Mouse (Mus musculus) midbrain, embryonic 14.5 days (tissue): ENCODE measurements around the gene Gm45844. TPM values are rescaled to one million over a fixed set of nuclear protein-coding genes. Genes with fewer than 3 reads are reported as not detected.
"Not testable (repeated sequence)": the region's sequence is repeated elsewhere in the genome, so short reads cannot be mapped to it uniquely, and the experiment has no call there.

Experiments
- ATAC-seq: fragments of 200-750 bp; cut with Nextera tagmentation; 2 replicates; pipeline ENCODE4 v1.8.0; 2017; ENCODE audit warnings: moderate number of reproducible peaks, moderate library complexity; ENCODE audit not compliant: low FRiP score, low TSS enrichment
- DNase-seq: peaks from one replicate; pipeline ENCODE4 v3.0.0-alpha.2; 2015
- H3K27ac ChIP-seq: fragments of 300-500 bp; sonication (generic); replicated peaks from 2 replicates; pipeline ENCODE4 v1.5.1; 2014; ENCODE audit warnings: mild to moderate bottlenecking, low read depth, low read length, moderate library complexity
- H3K27me3 ChIP-seq: fragments of 300-500 bp; sonication (generic); 2 replicates; pipeline ENCODE4 v1.6.1; 2014; ENCODE audit warnings: low read length, control low read depth, mixed read lengths; ENCODE audit not compliant: control insufficient read depth, insufficient read depth
- H3K36me3 ChIP-seq: fragments of 300-500 bp; sonication (generic); 2 replicates; pipeline ENCODE4 v1.6.1; 2014; ENCODE audit warnings: low read length, control low read depth; ENCODE audit not compliant: control insufficient read depth, insufficient read depth
- H3K4me1 ChIP-seq: fragments of 300-500 bp; sonication (generic); 2 replicates; pipeline ENCODE4 v1.6.1; 2014; ENCODE audit warnings: mild to moderate bottlenecking, antibody characterized with exemption, low read length, control low read depth; ENCODE audit not compliant: control insufficient read depth, insufficient read depth
- H3K4me2 ChIP-seq: fragments of 300-500 bp; sonication (generic); 2 replicates; pipeline ENCODE4 v1.6.1; 2014; ENCODE audit warnings: mild to moderate bottlenecking, low read length, moderate library complexity
- H3K4me3 ChIP-seq: fragments of 300-500 bp; sonication (generic); replicated peaks from 2 replicates; pipeline ENCODE4 v1.5.1; 2014; ENCODE audit warnings: low read depth, low read length
- H3K9ac ChIP-seq: fragments of 300-500 bp; sonication (generic); replicated peaks from 2 replicates; pipeline ENCODE4 v1.6.1; 2014; ENCODE audit warnings: mild to moderate bottlenecking, low read length, moderate library complexity
- H3K9me3 ChIP-seq: fragments of 300-500 bp; sonication (generic); 2 replicates; pipeline ENCODE4 v1.6.1; 2016; ENCODE audit warnings: low read length, control low read depth, mixed read lengths; ENCODE audit not compliant: control insufficient read depth
- WGBS: fragments of 180-500 bp; shearing (Covaris S2); extraction: QIAGEN DNeasy Blood & Tissue Kit; methylation state at CpG from one replicate; pipeline ENCODE4 v1.1.7; 2014; 5-methylcytosine and 5-hydroxymethylcytosine counted together
- polyA plus RNA-seq: library from polyadenylated mRNA; unstranded; fragments of >200 nt; fragmentation: Nextera tagmentation; extraction: Ambion mirVana; gene quantifications from 2 replicates; pipeline ENCODE4 v1.2.1, GENCODE M21; 2014

Gm45844 gene
- polyA plus RNA-seq: 10.2 and 13.8 TPM in 2 replicates

GRCm38 (mm10) chr7:7277966-7278567 is at the start of gene Gm45844:
Gene Gm45844, minus strand, starts transcription at chr7:7278289.
- H3K27ac ChIP-seq: peak within 1 kb of the TSS; percentile 68
- 31% methylated on average over 45 of the region's 45 CpGs for WGBS

DNA sequence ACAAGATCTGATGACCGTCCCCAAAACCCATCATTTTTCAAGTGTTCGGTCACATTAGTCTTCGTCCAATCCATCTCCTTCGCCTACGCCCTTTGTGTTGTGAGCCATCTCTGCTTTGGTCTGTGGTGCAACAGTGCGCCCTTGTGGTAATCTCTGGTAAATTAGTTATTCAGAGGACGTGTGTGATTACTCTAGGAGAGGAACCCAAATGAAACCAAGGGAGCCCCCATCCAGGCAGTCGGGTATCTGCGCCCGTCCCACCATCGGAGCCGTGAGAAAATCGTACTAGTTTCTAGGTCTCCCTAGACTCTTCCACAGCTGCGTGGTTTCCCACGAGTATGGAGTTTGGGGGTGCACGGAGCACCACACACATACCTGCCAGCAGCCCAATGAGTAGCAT is 17.5 kb upstream of the Gm45844 start:
- H3K4me1 ChIP-seq: no peaks in the 10 kb centered on the region
- H3K4me2 ChIP-seq: no peak overlapping the region
- H3K4me3 ChIP-seq: no peak overlapping the region
- no peaks in the 10 kb centered on the region for H3K9me3 ChIP-seq
- H3K27ac ChIP-seq: no peak overlapping the region
- no peaks in the 10 kb centered on the region for H3K27me3 ChIP-seq
- peak; percentile 65 for DNase-seq
- peaks cover 53% of the 10 kb centered on the region for H3K36me3 ChIP-seq
- H3K9ac ChIP-seq: no peak overlapping the region
- no peak for ATAC-seq
- 81% methylated on average over 16 of the region's 16 CpGs for WGBS

More at GRCm38 (mm10) chr7:7277966-7278567, at the start of gene Gm45844:
- H3K4me3 ChIP-seq: peak within 1 kb of the TSS; percentile 34
- peak; percentile 85 for DNase-seq
- not testable (repeated sequence) for H3K36me3 ChIP-seq, H3K4me1 ChIP-seq, H3K9me3 ChIP-seq, H3K27me3 ChIP-seq
- H3K4me2 ChIP-seq: peak within 1 kb of the TSS; percentile 46
- H3K9ac ChIP-seq: peak within 1 kb of the TSS; percentile 43; the same call in 1 of the 2 replicates
- peak; percentile 99 for ATAC-seq

- Histone ChIP-seq H3K9ac (no peak overlapping the region), H3K4me3 (no peak overlapping the region), H3K36me3 (peaks cover 33% of the 10 kb centered on the region), H3K27me3 (no peaks in the 10 kb centered on the region), H3K9me3 (peaks cover 3% of the 10 kb centered on the region; the same call in 1 of the 2 replicates), H3K27ac (no peak overlapping the region), H3K4me2 (no peak overlapping the region), H3K4me1 (no peaks in the 10 kb centered on the region)
- WGBS: 65% methylated on average over 1 of the region's 1 CpGs
- no peak for DNase-seq
- no peak for ATAC-seq
These were observed 3.3 kb upstream of the Gm45844 start for GRCm38 (mm10) chr7:7281383-7281782.

DNA sequence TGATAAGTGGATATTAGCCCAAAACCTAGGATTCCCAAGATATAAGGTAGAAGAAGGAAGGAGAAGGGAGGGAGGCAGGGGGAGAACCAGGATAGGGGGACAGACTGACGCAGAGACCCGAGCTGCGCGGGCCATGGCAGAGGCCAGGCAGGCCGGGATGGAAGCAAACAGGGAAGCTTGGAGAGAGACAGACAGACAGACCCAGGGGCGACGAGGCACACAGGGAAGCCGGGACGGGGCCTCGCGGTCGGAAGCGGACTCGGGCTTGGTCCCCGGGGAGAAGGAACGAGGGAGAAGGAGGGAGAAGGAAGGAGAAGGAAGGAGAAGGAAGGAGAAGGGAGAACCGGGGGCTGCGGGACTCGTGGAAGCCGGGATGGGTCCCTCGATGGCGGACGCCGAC is 533 bp downstream of the Gm45844 start:
- H3K27me3 ChIP-seq, ATAC-seq, H3K4me1 ChIP-seq, H3K36me3 ChIP-seq, H3K9me3 ChIP-seq: not testable (repeated sequence)
- DNase-seq: peak; percentile 69
- peak overlapping the region; percentile 34 for H3K4me3 ChIP-seq
- WGBS: 50% methylated on average over 24 of the region's 24 CpGs
- peak overlapping the region; percentile 68 for H3K27ac ChIP-seq
- H3K4me2 ChIP-seq: peak overlapping the region; percentile 46
- peak overlapping the region; percentile 43; the same call in 1 of the 2 replicates for H3K9ac ChIP-seq

DNA sequence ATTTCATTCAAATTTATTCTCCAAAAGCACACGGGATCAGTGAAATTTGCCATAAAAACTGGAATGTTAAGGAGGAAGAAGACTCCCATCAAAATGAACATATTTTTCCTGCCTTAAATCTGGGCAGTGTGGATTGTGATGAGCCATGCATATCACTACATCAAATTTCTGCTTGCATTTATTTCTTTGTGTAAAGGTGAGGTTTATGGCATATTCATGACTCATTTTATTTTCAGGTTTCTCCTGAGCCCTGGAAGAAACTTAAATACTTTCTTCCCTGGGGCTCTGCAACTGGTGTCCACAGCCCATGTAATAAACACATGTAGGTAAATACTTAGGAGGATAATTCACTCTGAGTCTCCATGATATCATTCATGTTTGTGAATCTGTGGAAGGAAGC is 30.9 kb downstream of the Gm45844 start, which contains the start of gene Vmn2r29:
Gene Vmn2r29, minus strand, starts transcription at position 101 of the 400 bp plus-strand sequence.
- H3K9me3 ChIP-seq, H3K36me3 ChIP-seq, H3K9ac ChIP-seq, DNase-seq, ATAC-seq, H3K27me3 ChIP-seq, H3K4me2 ChIP-seq, H3K4me3 ChIP-seq, H3K4me1 ChIP-seq, H3K27ac ChIP-seq: not testable (repeated sequence)
- no CpG with 5 or more reads among the region's 1 CpGs for WGBS

DNA sequence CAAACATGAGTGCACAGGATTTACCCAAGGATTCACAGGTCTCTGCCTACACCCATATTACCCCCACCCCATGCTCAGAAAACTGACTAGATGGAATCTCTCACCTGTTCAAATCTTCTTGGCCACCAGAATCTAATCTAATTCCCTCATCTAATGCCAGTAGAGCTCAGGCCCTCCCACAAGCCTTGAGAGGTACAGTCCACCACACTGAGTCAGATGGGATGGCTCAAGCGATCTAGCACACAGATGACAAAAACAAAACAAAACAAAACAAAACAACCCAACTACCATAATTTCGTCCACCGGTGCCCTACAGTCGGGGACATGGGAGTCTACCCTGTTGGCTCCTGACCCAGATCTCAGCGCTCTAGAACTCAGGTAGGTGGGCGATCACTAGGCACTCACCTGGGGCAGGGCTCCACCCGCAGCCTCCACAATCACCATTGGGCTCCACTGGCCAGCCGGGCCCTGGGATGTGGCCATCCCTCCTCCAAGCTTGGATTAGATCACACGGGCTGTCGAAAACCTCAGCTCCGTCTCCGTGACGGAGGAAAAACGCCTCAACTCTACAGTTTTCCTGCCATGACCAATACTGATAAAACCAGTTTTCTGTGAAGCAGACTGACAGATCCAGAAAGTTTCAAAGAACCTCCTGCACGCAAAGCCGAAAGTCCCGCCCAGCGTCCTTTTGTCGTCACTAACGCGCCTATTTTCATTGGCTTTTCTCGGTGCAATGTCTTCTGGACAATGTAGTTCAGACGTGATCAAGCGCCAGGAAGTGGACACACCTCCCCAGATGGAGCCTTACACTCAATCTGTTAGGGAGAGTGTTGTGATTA is 68.6 kb downstream of the Gm45844 start, which contains the start of gene Zfp772:
Gene Zfp772, minus strand, starts transcription at position 686 of the 839 bp plus-strand sequence.
- not testable (repeated sequence) for H3K27ac ChIP-seq, ATAC-seq, H3K9me3 ChIP-seq, H3K27me3 ChIP-seq, H3K4me1 ChIP-seq
- WGBS: under 1% methylated on average over 24 of the region's 24 CpGs
- DNase-seq: peak; percentile 62
- H3K4me2 ChIP-seq: peak within 1 kb of the TSS; percentile 56
- peak within 1 kb of the TSS; percentile 42 for H3K4me3 ChIP-seq
- H3K36me3 ChIP-seq: peaks cover 13% of the 10 kb centered on the region; the same call in 1 of the 2 replicates
- H3K9ac ChIP-seq: peak within 1 kb of the TSS; percentile 34; the same call in 1 of the 2 replicates

GRCm38 (mm10) chr7:7188191-7188942 is 89.7 kb downstream of the Gm45844 start:
- H3K4me1 ChIP-seq: no peaks in the 10 kb centered on the region
- peak overlapping the region; percentile 40 for H3K4me2 ChIP-seq
- ATAC-seq (peak; percentile 95), DNase-seq (peak; percentile 86)
- 11% methylated on average over 18 of the region's 18 CpGs for WGBS
- H3K36me3 ChIP-seq: peaks cover 2% of the 10 kb centered on the region; the same call in 1 of the 2 replicates
- no peak overlapping the region; the same call in 1 of the 2 replicates for H3K9ac ChIP-seq
- no peaks in the 10 kb centered on the region for H3K9me3 ChIP-seq
- no peaks in the 10 kb centered on the region for H3K27me3 ChIP-seq
- peak overlapping the region; percentile 43 for H3K4me3 ChIP-seq
- no peak overlapping the region for H3K27ac ChIP-seq

DNA sequence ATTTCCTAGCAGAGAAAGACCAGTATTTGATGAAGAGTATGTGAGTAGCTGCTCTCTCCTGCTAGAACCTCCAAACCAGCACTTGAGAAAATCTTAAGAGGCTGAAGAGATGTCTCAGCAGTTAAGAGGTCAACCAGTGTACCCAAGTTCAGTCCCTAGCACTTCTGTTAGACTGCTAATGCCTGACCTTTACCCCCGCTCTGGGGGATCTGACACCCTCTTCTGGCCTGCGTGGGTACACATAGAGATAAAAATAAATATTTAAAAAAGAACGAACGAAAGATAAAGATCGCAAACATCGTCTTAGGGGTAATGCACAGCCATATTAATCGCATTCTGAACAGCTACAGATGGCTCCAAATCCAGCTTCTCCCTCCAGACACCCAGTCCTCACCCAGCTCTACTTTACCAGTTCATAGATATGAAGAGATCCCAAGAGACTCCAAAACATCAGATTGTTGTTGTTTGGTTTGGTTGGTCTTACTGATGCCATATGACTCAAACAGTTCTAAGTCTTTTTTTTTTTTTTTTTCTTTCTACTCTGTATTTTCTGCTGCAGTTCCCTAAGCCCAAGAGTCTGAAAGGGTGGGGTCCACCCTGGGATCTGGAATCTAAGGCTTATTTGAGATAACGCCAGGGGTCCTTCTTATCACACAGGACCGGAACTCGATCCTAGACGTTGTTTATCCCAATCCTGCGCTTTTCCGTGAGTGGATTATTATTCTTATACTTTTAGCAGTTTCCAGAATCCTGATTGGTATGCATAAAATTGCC is 90.5 kb downstream of the Gm45844 start:
- ATAC-seq (peak; percentile 73), DNase-seq (no peak)
- Histone ChIP-seq H3K9me3 (no peaks in the 10 kb centered on the region), H3K36me3 (peaks cover 9% of the 10 kb centered on the region), H3K4me3 (peak overlapping the region; percentile 43), H3K4me2 (peak overlapping the region; percentile 40), H3K27me3 (no peaks in the 10 kb centered on the region), H3K4me1 (no peaks in the 10 kb centered on the region), H3K9ac (no peak overlapping the region; the same call in 1 of the 2 replicates), H3K27ac (no peak overlapping the region)
- 39% methylated on average over 13 of the region's 13 CpGs for WGBS
